Mouse (Mus musculus): ENCODE measurements around the gene Cd48. TPM values are rescaled to one million over a fixed set of nuclear protein-coding genes. Genes with fewer than 3 reads are reported as not detected.

Gene Cd48
- 0.44 and 0.93 TPM in 2 replicates for polyA plus RNA-seq (2015; fragmentation: Nextera tagmentation; extraction: Ambion mirVana)

GRCm38 (mm10) chr1:171681531-171682299 lies at the start of gene Cd48:
Gene Cd48, plus strand, starts transcription at chr1:171682009.
- Histone ChIP-seq H3K36me3 (ENCODE audit: poor library complexity, severe bottlenecking) (no peaks in the 10 kb centered on the region), H3K27me3 (no peaks in the 10 kb centered on the region), H3K27ac (no peak within 1 kb of the TSS), H3K9me3 (replicated peaks) (no peaks in the 10 kb centered on the region), H3K9ac (no peak within 1 kb of the TSS), H3K4me2 (no peak within 1 kb of the TSS), H3K4me1 (no peaks in the 10 kb centered on the region), H3K4me3 (no peak within 1 kb of the TSS)
- WGBS = 93% methylated on average over 14 of the region's 14 CpGs
- ATAC-seq = no peak

GRCm38 (mm10) chr1:171635696-171636095 lies 46.1 kb upstream of the Cd48 start:
- Histone ChIP-seq H3K27me3 (no peaks in the 10 kb centered on the region), H3K9me3 (replicated peaks) (no peaks in the 10 kb centered on the region), H3K36me3 (ENCODE audit: poor library complexity, severe bottlenecking) (no peaks in the 10 kb centered on the region), H3K27ac (no peak overlapping the region), H3K9ac (no peak overlapping the region), H3K4me1 (no peaks in the 10 kb centered on the region), H3K4me2 (no peak overlapping the region), H3K4me3 (no peak overlapping the region)
- no peak for ATAC-seq
- 68% methylated on average over 6 of the region's 6 CpGs for WGBS

GRCm38 (mm10) chr1:171637101-171637500 lies 44.7 kb upstream of the Cd48 start:
- H3K36me3 ChIP-seq (ENCODE audit: poor library complexity, severe bottlenecking) = no peaks in the 10 kb centered on the region
- no peaks in the 10 kb centered on the region for H3K9me3 ChIP-seq (replicated peaks)
- H3K9ac ChIP-seq = no peak overlapping the region
- H3K27ac ChIP-seq = no peak overlapping the region
- H3K4me1 ChIP-seq = no peaks in the 10 kb centered on the region
- no peak overlapping the region for H3K4me3 ChIP-seq
- no peak for ATAC-seq
- H3K27me3 ChIP-seq = no peaks in the 10 kb centered on the region
- no peak overlapping the region for H3K4me2 ChIP-seq
- WGBS = 90% methylated on average over 8 of the region's 8 CpGs

GRCm38 (mm10) chr1:171638686-171639085 lies 43.1 kb upstream of the Cd48 start:
- 82% methylated on average over 2 of the region's 2 CpGs for WGBS

GRCm38 (mm10) chr1:171640796-171641195 lies 41.0 kb upstream of the Cd48 start:
- Histone ChIP-seq H3K9ac (no peak overlapping the region), H3K27me3 (no peaks in the 10 kb centered on the region), H3K4me3 (no peak overlapping the region), H3K27ac (no peak overlapping the region), H3K36me3 (ENCODE audit: poor library complexity, severe bottlenecking) (no peaks in the 10 kb centered on the region), H3K4me1 (no peaks in the 10 kb centered on the region), H3K9me3 (replicated peaks) (no peaks in the 10 kb centered on the region), H3K4me2 (no peak overlapping the region)
- WGBS = 90% methylated on average over 6 of the region's 6 CpGs
- no peak for ATAC-seq

More at GRCm38 (mm10) chr1:171638686-171639085, 43.1 kb upstream of the Cd48 start:
- H3K9me3 ChIP-seq (replicated peaks) = no peaks in the 10 kb centered on the region
- ATAC-seq = no peak
- no peak overlapping the region for H3K27ac ChIP-seq
- no peaks in the 10 kb centered on the region for H3K4me1 ChIP-seq
- no peaks in the 10 kb centered on the region for H3K36me3 ChIP-seq (ENCODE audit: poor library complexity, severe bottlenecking)
- no peak overlapping the region for H3K4me3 ChIP-seq
- H3K4me2 ChIP-seq = no peak overlapping the region
- no peak overlapping the region for H3K9ac ChIP-seq
- H3K27me3 ChIP-seq = no peaks in the 10 kb centered on the region

- no peaks in the 10 kb centered on the region for H3K27me3 ChIP-seq
- no peak overlapping the region for H3K9ac ChIP-seq
- H3K4me3 ChIP-seq = no peak overlapping the region
- H3K36me3 ChIP-seq (ENCODE audit: poor library complexity, severe bottlenecking) = no peaks in the 10 kb centered on the region
- WGBS = 83% methylated on average over 7 of the region's 7 CpGs
- H3K4me1 ChIP-seq = no peaks in the 10 kb centered on the region
- ATAC-seq = no peak
- H3K4me2 ChIP-seq = no peak overlapping the region
- no peaks in the 10 kb centered on the region for H3K9me3 ChIP-seq (replicated peaks)
- no peak overlapping the region for H3K27ac ChIP-seq
Observed at GRCm38 (mm10) chr1:171643612-171644011, 38.2 kb upstream of the Cd48 start.

- Histone ChIP-seq H3K4me1 (no peaks in the 10 kb centered on the region), H3K9ac (no peak overlapping the region)
- 75% methylated on average over 5 of the region's 5 CpGs for WGBS
Observed at GRCm38 (mm10) chr1:171646429-171646940, 35.3 kb upstream of the Cd48 start.

GRCm38 (mm10) chr1:171647716-171648115 lies 34.1 kb upstream of the Cd48 start:
- Histone ChIP-seq H3K9me3 (replicated peaks) (no peaks in the 10 kb centered on the region), H3K4me1 (no peaks in the 10 kb centered on the region), H3K27me3 (no peaks in the 10 kb centered on the region), H3K9ac (no peak overlapping the region), H3K36me3 (ENCODE audit: poor library complexity, severe bottlenecking) (no peaks in the 10 kb centered on the region), H3K27ac (no peak overlapping the region), H3K4me2 (no peak overlapping the region), H3K4me3 (no peak overlapping the region)
- 86% methylated on average over 5 of the region's 5 CpGs for WGBS
- no peak for ATAC-seq

More at GRCm38 (mm10) chr1:171646429-171646940, 35.3 kb upstream of the Cd48 start:
- H3K4me3 ChIP-seq = no peak overlapping the region
- H3K36me3 ChIP-seq (ENCODE audit: poor library complexity, severe bottlenecking) = no peaks in the 10 kb centered on the region
- no peak overlapping the region for H3K27ac ChIP-seq
- ATAC-seq = no peak
- H3K9me3 ChIP-seq (replicated peaks) = no peaks in the 10 kb centered on the region
- H3K4me2 ChIP-seq = no peak overlapping the region
- H3K27me3 ChIP-seq = no peaks in the 10 kb centered on the region

GRCm38 (mm10) chr1:171648840-171649239 lies 33.0 kb upstream of the Cd48 start:
- Histone ChIP-seq H3K27me3 (no peaks in the 10 kb centered on the region), H3K27ac (no peak overlapping the region), H3K4me1 (no peaks in the 10 kb centered on the region), H3K36me3 (ENCODE audit: poor library complexity, severe bottlenecking) (no peaks in the 10 kb centered on the region), H3K9ac (no peak overlapping the region), H3K4me3 (no peak overlapping the region), H3K9me3 (replicated peaks) (no peaks in the 10 kb centered on the region), H3K4me2 (no peak overlapping the region)
- 83% methylated on average over 8 of the region's 8 CpGs for WGBS
- no peak for ATAC-seq

- no peaks in the 10 kb centered on the region for H3K4me1 ChIP-seq
- 94% methylated on average over 5 of the region's 5 CpGs for WGBS
- H3K27me3 ChIP-seq = no peaks in the 10 kb centered on the region
- no peak within 1 kb of the TSS for H3K9ac ChIP-seq
- H3K9me3 ChIP-seq (replicated peaks) = no peaks in the 10 kb centered on the region
- H3K27ac ChIP-seq = no peak within 1 kb of the TSS
- no peak within 1 kb of the TSS for H3K4me3 ChIP-seq
- no peak for ATAC-seq
- H3K4me2 ChIP-seq = no peak within 1 kb of the TSS
- H3K36me3 ChIP-seq (ENCODE audit: poor library complexity, severe bottlenecking) = no peaks in the 10 kb centered on the region
Observed at GRCm38 (mm10) chr1:171652734-171653133, 29.1 kb upstream of the Cd48 start, which contains the start of gene Slamf7. Gene Slamf7, minus strand, starts transcription at chr1:171653035.

GRCm38 (mm10) chr1:171658561-171658991 lies 23.2 kb upstream of the Cd48 start:
- no peaks in the 10 kb centered on the region for H3K27me3 ChIP-seq
- H3K36me3 ChIP-seq (ENCODE audit: poor library complexity, severe bottlenecking) = no peaks in the 10 kb centered on the region
- H3K9me3 ChIP-seq (replicated peaks) = no peaks in the 10 kb centered on the region
- H3K27ac ChIP-seq = no peak overlapping the region
- no peak overlapping the region for H3K9ac ChIP-seq
- ATAC-seq = no peak
- 85% methylated on average over 5 of the region's 5 CpGs for WGBS
- H3K4me1 ChIP-seq = no peaks in the 10 kb centered on the region
- H3K4me3 ChIP-seq = no peak overlapping the region
- no peak overlapping the region for H3K4me2 ChIP-seq

GRCm38 (mm10) chr1:171660423-171660822 lies 21.4 kb upstream of the Cd48 start:
- WGBS = 95% methylated on average over 1 of the region's 1 CpGs
- no peaks in the 10 kb centered on the region for H3K36me3 ChIP-seq (ENCODE audit: poor library complexity, severe bottlenecking)
- no peak overlapping the region for H3K9ac ChIP-seq
- no peak overlapping the region for H3K4me3 ChIP-seq
- H3K27me3 ChIP-seq = no peaks in the 10 kb centered on the region
- H3K27ac ChIP-seq = no peak overlapping the region
- ATAC-seq = no peak
- no peaks in the 10 kb centered on the region for H3K4me1 ChIP-seq
- no peaks in the 10 kb centered on the region for H3K9me3 ChIP-seq (replicated peaks)
- H3K4me2 ChIP-seq = no peak overlapping the region
